Mouse (Mus musculus): Measurements from ENCODE around the gene Ftl1-ps1.

Gene Ftl1-ps1

DNA sequence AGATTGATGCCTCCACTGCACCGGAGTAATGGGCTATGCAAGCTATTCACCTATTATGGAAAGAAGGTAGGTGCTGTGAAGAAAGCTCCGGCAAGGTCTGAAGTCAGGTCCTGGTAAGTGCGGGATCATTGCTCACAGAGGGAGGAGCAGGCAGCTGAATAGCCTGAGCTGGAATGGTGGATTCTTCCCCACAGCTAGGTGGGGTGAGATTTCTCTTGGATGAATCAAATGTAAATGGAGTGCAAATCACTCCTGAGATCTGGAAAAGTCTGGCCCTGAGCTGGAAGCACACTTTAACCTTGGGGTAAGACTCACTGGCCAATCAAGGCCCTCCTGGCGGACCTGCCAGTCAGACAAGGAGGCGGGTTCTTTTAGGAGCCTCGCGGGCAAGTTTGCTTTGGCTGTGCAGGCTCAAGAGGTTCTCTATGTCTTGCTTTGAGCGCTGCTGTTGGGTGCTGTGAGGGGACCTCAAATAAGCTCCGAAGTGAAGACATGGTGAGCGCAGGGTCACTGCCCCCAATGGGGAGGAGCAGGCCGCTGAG lies at the start of gene Ftl1-ps1:
Gene Ftl1-ps1 (plus strand): TSS at position 397 of the 542 bp plus-strand sequence.
- DNase-seq (ENCODE audit: low spot score), result no peak

- no peak for DNase-seq (ENCODE audit: low spot score)
These were observed 49.0 kb upstream of the Ftl1-ps1 start for GRCm38 (mm10) chr13:74350435-74350906.

- DNase-seq (ENCODE audit: low spot score), result no peak
These were observed 43.0 kb upstream of the Ftl1-ps1 start for GRCm38 (mm10) chr13:74356491-74356890.

DNA sequence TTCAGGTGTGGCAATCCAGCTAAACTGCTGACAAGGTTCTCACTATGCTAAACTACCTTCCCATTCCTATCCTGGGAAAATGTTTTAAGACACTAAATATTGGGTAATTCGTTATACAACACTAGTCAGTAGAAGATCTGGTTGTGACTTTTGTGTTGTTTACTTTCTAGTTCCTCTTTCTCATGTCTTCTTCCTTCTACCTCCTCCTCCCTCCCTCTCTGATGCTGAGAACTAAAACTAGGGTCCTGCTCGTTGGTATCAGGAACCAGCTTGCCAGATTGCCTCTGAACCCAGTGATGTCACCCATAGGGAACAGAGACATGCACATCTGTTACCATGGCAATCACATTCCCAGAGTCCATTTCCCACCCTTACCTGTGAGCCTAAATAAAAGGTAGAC lies 37.3 kb upstream of the Ftl1-ps1 start:
- no peak for DNase-seq (ENCODE audit: low spot score)

GRCm38 (mm10) chr13:74363176-74363858 lies 36.2 kb upstream of the Ftl1-ps1 start:
- DNase-seq (ENCODE audit: low spot score), result no peak

DNA sequence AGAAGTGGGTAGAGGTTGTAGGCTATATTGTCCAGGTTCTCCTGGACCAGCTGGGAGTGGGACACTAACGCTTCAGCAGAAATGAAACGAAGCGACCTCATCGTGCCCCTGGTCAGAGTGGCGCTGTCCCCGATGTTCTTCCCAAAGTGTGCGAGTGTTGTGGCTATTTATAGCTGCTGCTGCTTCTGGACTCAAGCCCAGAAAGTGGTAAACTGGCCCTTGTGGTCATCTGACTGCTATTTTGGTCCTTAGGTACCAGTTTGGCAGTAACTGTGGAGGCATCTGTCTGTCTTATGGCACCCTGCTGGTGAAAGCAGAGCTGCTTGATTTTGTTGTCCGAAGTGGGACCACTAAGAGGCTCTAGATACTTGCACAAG lies 35.6 kb upstream of the Ftl1-ps1 start, which contains the start of gene Lrrc14b:
Gene Lrrc14b (minus strand): TSS at position 147 of the 377 bp plus-strand sequence.
- no peak for DNase-seq (ENCODE audit: low spot score)

DNA sequence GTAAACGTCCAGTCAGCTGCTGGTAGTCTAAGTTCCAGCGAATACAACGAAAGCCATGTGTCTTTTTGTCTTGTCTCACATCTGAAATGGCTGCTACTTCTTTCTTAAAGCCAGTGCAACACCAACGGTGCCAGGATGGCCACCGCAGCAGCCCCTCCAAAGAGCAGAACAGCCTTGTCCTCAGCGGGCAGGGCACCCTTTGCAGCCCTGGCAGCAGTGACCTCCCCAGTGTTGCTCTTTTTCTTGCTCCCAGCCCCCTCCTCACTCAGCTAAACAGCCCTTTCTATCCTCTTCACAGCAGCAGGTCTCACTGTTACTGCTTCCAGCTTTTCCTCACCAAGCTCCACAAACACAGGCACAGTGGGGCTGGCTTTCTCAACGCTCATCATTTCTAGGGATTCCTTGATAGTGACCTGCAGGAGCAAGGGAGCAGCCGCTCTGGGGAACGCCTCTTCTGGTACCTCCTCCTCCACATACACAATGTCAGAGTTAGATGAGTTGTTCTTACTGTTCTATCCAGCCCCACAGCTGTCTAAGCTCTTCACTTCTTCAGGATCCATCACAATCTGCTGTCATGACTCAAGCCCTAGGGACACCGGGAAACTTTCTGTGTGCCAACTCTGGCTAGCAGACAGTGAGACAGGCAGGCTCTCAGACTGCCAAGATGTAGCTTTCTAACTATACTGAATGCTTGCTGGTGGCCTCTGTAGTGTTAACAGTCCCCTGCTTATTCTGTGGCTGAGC lies 17.8 kb upstream of the Ftl1-ps1 start:
- DNase-seq (ENCODE audit: low spot score), result no peak

- DNase-seq (ENCODE audit: low spot score), result no peak
These were observed 17.2 kb upstream of the Ftl1-ps1 start for GRCm38 (mm10) chr13:74382289-74382688.

- DNase-seq (ENCODE audit: low spot score), result no peak
These were observed 9.8 kb upstream of the Ftl1-ps1 start for GRCm38 (mm10) chr13:74389730-74390129.

- DNase-seq (ENCODE audit: low spot score), result peak; percentile 64
These were observed 9.0 kb upstream of the Ftl1-ps1 start, which contains the start of gene Zfp72 for GRCm38 (mm10) chr13:74390371-74390990. Gene Zfp72, minus strand, starts transcription at chr13:74390836.

- DNase-seq (ENCODE audit: low spot score), result no peak
These were observed 8.3 kb upstream of the Ftl1-ps1 start for GRCm38 (mm10) chr13:74391156-74391555.

DNA sequence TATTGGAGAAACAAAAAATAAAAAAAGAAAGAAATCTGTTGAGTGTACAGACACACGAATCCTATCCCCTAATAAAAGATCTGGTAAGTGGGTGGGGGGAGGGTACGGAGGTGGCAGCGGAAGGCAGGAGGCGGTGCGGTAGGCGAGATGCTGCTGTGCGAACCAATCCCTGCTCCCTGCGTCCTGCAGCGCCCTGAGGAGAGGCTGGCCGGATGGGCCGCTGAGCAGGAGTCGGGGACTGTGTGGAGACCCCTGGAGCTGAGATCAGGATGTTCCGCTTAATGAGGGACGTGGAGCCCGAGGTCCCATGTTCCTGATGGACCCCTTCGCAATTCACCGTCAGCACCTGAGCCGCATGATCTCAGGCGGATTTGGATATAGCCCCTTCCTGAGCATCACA lies 40.4 kb downstream of the Ftl1-ps1 start:
- DNase-seq (ENCODE audit: low spot score), result no peak

All from ovary, postnatal 14 days (tissue).